Mouse (Mus musculus) naive thymus-derived CD4-positive, alpha-beta T cell, adult 5 months (primary cell): ENCODE results near the gene Nkiras2. TPM values are rescaled to one million over a fixed set of nuclear protein-coding genes. Genes with fewer than 3 reads are reported as not detected.

Experiments
- polyA plus RNA-seq: library from polyadenylated mRNA; unstranded; fragments of 100-300 nt; shearing (Covaris generic); gene quantifications from one replicate; pipeline ENCODE4 v1.2.1, GENCODE M21; 2017

The Nkiras2 gene
- polyA plus RNA-seq: 12.4 TPM

DNA sequence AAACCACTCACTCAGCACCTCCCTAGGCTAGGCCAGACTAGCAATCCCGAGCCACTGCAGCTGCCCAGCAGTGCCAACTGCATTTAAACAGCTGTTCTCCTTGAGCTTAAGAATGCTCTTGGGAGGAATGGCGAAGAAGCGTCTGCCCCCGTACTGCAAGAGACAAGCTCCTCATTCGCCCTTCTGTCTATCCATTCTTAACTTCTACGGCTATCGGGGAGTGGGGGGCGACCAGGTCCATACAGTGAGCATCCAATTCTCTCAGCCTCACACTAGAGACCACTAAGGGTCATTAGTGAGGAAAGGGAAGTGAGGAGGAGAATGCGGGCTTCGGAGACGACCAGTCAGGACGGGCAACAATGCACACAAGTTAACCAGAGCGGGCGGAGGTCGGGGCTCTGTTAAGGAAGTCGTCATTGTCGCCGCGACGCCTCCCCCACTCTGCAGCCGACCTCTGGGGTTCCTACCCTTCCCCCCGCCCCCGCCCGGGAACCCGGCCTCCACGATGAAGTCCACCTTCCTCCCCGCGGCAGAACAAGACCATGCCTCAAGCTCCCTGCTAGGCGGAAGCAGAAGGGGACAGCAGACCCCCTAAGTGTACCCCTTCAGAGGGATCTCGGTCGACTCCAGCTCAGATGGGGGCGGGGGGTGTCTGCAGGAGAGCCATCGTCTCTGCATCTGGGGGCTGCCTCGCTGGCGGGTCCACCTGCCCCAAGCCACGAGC is at the start of gene Nkiras2:
TSS of gene Nkiras2 (plus strand) at position 484 of the 724 bp plus-strand sequence.

DNA sequence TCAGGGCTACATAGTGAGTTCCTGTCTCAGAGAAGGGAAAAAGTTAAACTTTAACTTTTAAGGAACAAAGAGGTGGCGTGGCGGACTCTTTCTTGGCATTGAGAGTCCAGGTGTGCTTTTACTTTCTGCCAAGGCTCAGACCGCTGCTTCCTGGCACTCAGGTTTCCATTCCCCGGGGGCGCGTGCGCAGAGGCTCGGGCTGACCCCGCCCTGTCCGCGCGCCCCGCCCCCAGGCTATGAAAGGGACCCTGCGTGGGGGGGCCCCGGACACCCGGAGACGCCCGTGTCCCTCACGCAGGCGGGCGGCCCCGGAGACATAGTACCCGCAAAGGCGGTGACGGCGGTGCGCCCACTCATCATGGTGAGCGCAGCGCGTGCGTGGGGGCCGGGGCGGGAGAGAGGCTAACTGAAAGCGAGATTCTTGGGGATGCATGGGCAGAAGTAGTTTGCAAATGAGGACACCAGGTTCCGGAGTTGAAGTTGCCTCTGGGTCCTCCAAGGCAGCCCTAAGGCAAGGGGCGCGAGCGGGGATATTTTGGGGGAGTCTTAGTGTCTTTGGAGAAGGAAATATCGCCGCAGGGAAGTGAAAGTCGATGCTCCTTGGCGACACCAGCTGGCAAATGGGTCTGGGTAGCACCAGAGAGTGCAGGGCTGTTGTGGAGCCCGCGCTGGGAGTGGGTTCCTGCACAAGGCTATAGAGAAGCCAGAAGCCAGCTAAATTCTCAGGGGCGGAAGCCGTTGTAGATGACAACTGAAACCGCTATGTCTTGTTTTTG is 44.1 kb upstream of the Nkiras2 start, which contains the start of gene Cnp:
TSS of gene Cnp (plus strand) at position 197 of the 776 bp plus-strand sequence.

DNA sequence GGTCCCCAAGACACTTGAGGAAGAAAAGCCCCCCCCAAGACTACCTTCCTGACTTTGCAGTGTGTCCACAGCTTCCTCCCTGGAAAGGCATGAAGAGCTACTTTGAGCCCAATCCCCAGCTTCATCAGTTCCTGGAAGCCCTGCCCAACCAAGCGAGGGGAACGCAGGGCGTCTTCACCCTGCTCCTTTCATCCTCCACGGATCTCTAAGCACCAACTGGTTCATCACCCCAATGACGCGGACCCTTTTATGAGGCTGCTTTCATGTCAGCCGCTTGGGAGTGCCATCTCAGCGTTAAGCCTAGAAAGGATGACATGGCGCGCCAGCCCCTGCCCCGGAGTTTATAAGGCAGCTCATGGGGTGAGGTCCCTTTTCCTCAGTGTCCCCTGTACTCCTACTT is 938 bp downstream of the Nkiras2 start, which contains the start of gene Dnajc7:
TSS of gene Dnajc7 (minus strand) at position 187 of the 400 bp plus-strand sequence.

Other genes with a start within 250 kb of the Nkiras2 start
- 7.5 TPM for gene Jup, start 221.5 kb upstream of the Nkiras2 start, polyA plus RNA-seq
- gene P3h4, start 204.4 kb upstream of the Nkiras2 start, polyA plus RNA-seq: not detected
- not detected for gene Fkbp10, start 203.5 kb upstream of the Nkiras2 start, polyA plus RNA-seq
- 116 TPM for gene Nt5c3b, start 177.4 kb upstream of the Nkiras2 start, polyA plus RNA-seq
- not detected for gene Klhl10, start 177.3 kb upstream of the Nkiras2 start, polyA plus RNA-seq
- 7.8 TPM for gene Klhl11, start 146.5 kb upstream of the Nkiras2 start, polyA plus RNA-seq
- 165 TPM for gene Acly, start 91.2 kb upstream of the Nkiras2 start, polyA plus RNA-seq
- gene Ttc25, start 73.6 kb upstream of the Nkiras2 start, polyA plus RNA-seq: 0.16 TPM
- 156 TPM for gene Cnp, start 44.3 kb upstream of the Nkiras2 start, polyA plus RNA-seq
- gene Dnajc7, start 924 bp downstream of the Nkiras2 start, polyA plus RNA-seq: 631 TPM
- gene Zfp385c, start 73.2 kb downstream of the Nkiras2 start, polyA plus RNA-seq: not detected
- 11.2 TPM for gene Dhx58, start 85.0 kb downstream of the Nkiras2 start, polyA plus RNA-seq
- gene Kat2a, start 93.2 kb downstream of the Nkiras2 start, polyA plus RNA-seq: 55.9 TPM
- not detected for gene Hspb9, start 94.6 kb downstream of the Nkiras2 start, polyA plus RNA-seq
- 28.8 TPM for gene Rab5c, start 119.0 kb downstream of the Nkiras2 start, polyA plus RNA-seq
- gene Kcnh4, start 140.7 kb downstream of the Nkiras2 start, polyA plus RNA-seq: 0.24 TPM
- not detected for gene Hcrt, start 143.7 kb downstream of the Nkiras2 start, polyA plus RNA-seq
- 3.2 TPM for gene Ghdc, start 151.7 kb downstream of the Nkiras2 start, polyA plus RNA-seq
- 312 TPM for gene Stat5b, start 231.5 kb downstream of the Nkiras2 start, polyA plus RNA-seq
- 201 TPM for gene Stat5a, start 240.1 kb downstream of the Nkiras2 start, polyA plus RNA-seq